ENCODE assay signal across 15 mouse cellular contexts in genomic region chr8:119627613-119628359, GRCm38 (mm10). TPM values are rescaled to one million over a fixed set of nuclear protein-coding genes. Genes with fewer than 3 reads are reported as not detected.
DNase-seq lines count a peak whose midpoint lies in the region; ATAC-seq and TF ChIP-seq lines count a peak whose summit lies in the region.
"Had no signal": no experiment of that assay in that cellular context is flagged by ENCODE, and none has a peak within 500 bp of the region (broad histone marks: within the 10 kb centered on the region; RNA-seq: fewer than 3 reads in every experiment).

No protein-coding gene starts in this region.

- H3K9ac ChIP-seq in intestine, embryonic 15.5 days: no peak overlapping the region
- H3K9ac ChIP-seq: heart, embryonic 15.5 days; midbrain, embryonic 12.5 days had no signal

- no peak overlapping the region for H3K4me3 ChIP-seq in gastrocnemius, adult 2 months
- peak overlapping the region; percentile 13 for H3K4me3 ChIP-seq in megakaryocyte, embryonic 14.5 days (replicated peaks)
- no peak overlapping the region for H3K4me3 ChIP-seq in intestine, embryonic 15.5 days (replicated peaks)
- H3K4me3 ChIP-seq: heart, embryonic 15.5 days; midbrain, embryonic 12.5 days had no signal

- ATAC-seq in megakaryocyte, adult 5-6 weeks (ENCODE audit: poor library complexity, severe bottlenecking): no peak
- peak; percentile 74 for ATAC-seq in intestine, embryonic 15.5 days
- peak; percentile 19; the same call in 1 of the 2 replicates for ATAC-seq in megakaryocyte progenitor cell, adult 5-6 weeks (replicated peaks; ENCODE audit: poor library complexity)

- no peak for TF ChIP-seq CTCF in gastrocnemius, adult 2 months (IDR thresholded peaks at IDR 0.05)

- peaks cover 19% of the 10 kb centered on the region for H3K4me1 ChIP-seq in megakaryocyte, embryonic 14.5 days
- peaks cover 6% of the 10 kb centered on the region; the same call in 1 of the 2 replicates for H3K4me1 ChIP-seq in intestine, embryonic 15.5 days (replicated peaks)
- H3K4me1 ChIP-seq: heart, embryonic 15.5 days had no signal

- H3K27ac ChIP-seq in gastrocnemius, adult 2 months: peak overlapping the region; percentile 17; the same call in 1 of the 2 replicates
- no peak overlapping the region for H3K27ac ChIP-seq in intestine, embryonic 15.5 days
- H3K27ac ChIP-seq: heart, embryonic 15.5 days; midbrain, embryonic 12.5 days had no signal

- DNase-seq in gastrocnemius, adult 2 months: no peak
- no peak for DNase-seq in gastrocnemius, postnatal 14 days
- no peak for DNase-seq in adrenal gland, postnatal 10 days
- DNase-seq in layer of hippocampus, postnatal 14 days (ENCODE audit: low spot score in 2 of 2): no peak
- DNase-seq: cerebellum, adult 18-20 months; kidney, postnatal 25 days; lung, adult 18-20 months had no signal

- intact Hi-C loops in gastrocnemius, adult 2 months (cut with DNase I): no loop called here
- intact Hi-C loops in gastrocnemius, postnatal 14 days (cut with DNase I; ENCODE audit: low total_unique reads): no loop called here

- H3K27me3 ChIP-seq in megakaryocyte, embryonic 14.5 days (replicated peaks): peaks cover 71% of the 10 kb centered on the region
- H3K27me3 ChIP-seq in intestine, embryonic 15.5 days (replicated peaks): peaks cover 1% of the 10 kb centered on the region

- peaks cover 7% of the 10 kb centered on the region for H3K9me3 ChIP-seq in megakaryocyte, embryonic 14.5 days
- H3K9me3 ChIP-seq in intestine, embryonic 15.5 days: no peaks in the 10 kb centered on the region
- H3K9me3 ChIP-seq: heart, embryonic 15.5 days; midbrain, embryonic 12.5 days had no signal

- WGBS in intestine, embryonic 15.5 days: 42% methylated on average over 10 of the region's 10 CpGs

- no peaks in the 10 kb centered on the region for H3K36me3 ChIP-seq in megakaryocyte, embryonic 14.5 days (replicated peaks; ENCODE audit: low read length)
- no peaks in the 10 kb centered on the region for H3K36me3 ChIP-seq in intestine, embryonic 15.5 days
- H3K36me3 ChIP-seq: heart, embryonic 15.5 days; midbrain, embryonic 12.5 days had no signal

- H3K4me2 ChIP-seq in intestine, embryonic 15.5 days (replicated peaks): no peak overlapping the region
- H3K4me2 ChIP-seq: heart, embryonic 15.5 days; midbrain, embryonic 12.5 days had no signal

RNA-seq across cellular contexts. Expression of gene Kcng4, which starts 7.7 kb away (rescaled TPM):
- 10 to 100 TPM; 14.1 to 14.3 TPM for total RNA-seq in gastrocnemius, adult 2 months (2021)
- 1 to 10 TPM; 1.6 to 4.4 TPM for total RNA-seq in gastrocnemius, postnatal 14 days (2021)
- polyA plus RNA-seq in megakaryocyte, embryonic 14.5 days (2012; ENCODE audit: insufficient read depth, low replicate concordance): not detected in 2 replicates
- total RNA-seq in megakaryocyte, adult 5-6 weeks (2015): not detected in 2 replicates
- not detected in 2 replicates for total RNA-seq in megakaryocyte, adult 5-6 weeks (2017)
- polyA plus RNA-seq in intestine, embryonic 15.5 days (2015; fragmentation: Nextera tagmentation; extraction: Ambion mirVana): 0.04 and 0.13 TPM in 2 replicates
- total RNA-seq in megakaryocyte progenitor cell, adult 5-6 weeks (2015): not detected in 2 replicates
- total RNA-seq in megakaryocyte progenitor cell, adult 5-6 weeks (2017): not detected in 2 replicates
- under 1 TPM; 0.42 to 0.79 TPM for total RNA-seq in adrenal gland, postnatal 10 days (2021)
- 1 to 10 TPM; 2.9 to 3.3 TPM for total RNA-seq in layer of hippocampus, postnatal 14 days (2021)
- polyA plus RNA-seq: heart, embryonic 15.5 days; midbrain, embryonic 12.5 days had no signal

RNA-seq across cellular contexts. Expression of gene Adad2, which starts 15.2 kb away (rescaled TPM):
- total RNA-seq in gastrocnemius, adult 2 months (2021): not detected
- total RNA-seq in gastrocnemius, postnatal 14 days (2021): not detected
- polyA plus RNA-seq in megakaryocyte, embryonic 14.5 days (2012; ENCODE audit: insufficient read depth, low replicate concordance): not detected in 2 replicates
- not detected in 2 replicates for total RNA-seq in megakaryocyte, adult 5-6 weeks (2015)
- total RNA-seq in megakaryocyte, adult 5-6 weeks (2017): not detected in 2 replicates
- not detected in 2 replicates for polyA plus RNA-seq in intestine, embryonic 15.5 days (2015; fragmentation: Nextera tagmentation; extraction: Ambion mirVana)
- total RNA-seq in megakaryocyte progenitor cell, adult 5-6 weeks (2015): not detected in 2 replicates
- not detected in 2 replicates for total RNA-seq in megakaryocyte progenitor cell, adult 5-6 weeks (2017)
- not detected for total RNA-seq in adrenal gland, postnatal 10 days (2021)
- under 1 TPM in 1 of 2 experiments, not detected in 1; 0.16 TPM for total RNA-seq in layer of hippocampus, postnatal 14 days (2021)
- total RNA-seq: adrenal gland, postnatal 4 days had no signal
- polyA plus RNA-seq: heart, embryonic 15.5 days had no signal

RNA-seq across cellular contexts. Expression of gene Taf1c, which starts 22.8 kb away (rescaled TPM):
- total RNA-seq in gastrocnemius, adult 2 months (2021): 1 to 10 TPM; 5.2 to 6.6 TPM
- total RNA-seq in gastrocnemius, postnatal 14 days (2021): 1 to 10 TPM; 3.5 to 3.6 TPM
- polyA plus RNA-seq in megakaryocyte, embryonic 14.5 days (2012; ENCODE audit: insufficient read depth, low replicate concordance): 17.5 and 54.6 TPM in 2 replicates
- 2.5 and 3.1 TPM in 2 replicates for total RNA-seq in megakaryocyte, adult 5-6 weeks (2015)
- 5.5 and 5.8 TPM in 2 replicates for total RNA-seq in megakaryocyte, adult 5-6 weeks (2017)
- 10.0 and 11.7 TPM in 2 replicates for polyA plus RNA-seq in intestine, embryonic 15.5 days (2015; fragmentation: Nextera tagmentation; extraction: Ambion mirVana)
- 5.5 and 6.2 TPM in 2 replicates for total RNA-seq in megakaryocyte progenitor cell, adult 5-6 weeks (2015)
- 5.8 and 11.5 TPM in 2 replicates for total RNA-seq in megakaryocyte progenitor cell, adult 5-6 weeks (2017)
- total RNA-seq in adrenal gland, postnatal 10 days (2021): 10 to 100 TPM; 10.1 to 13.0 TPM
- total RNA-seq in layer of hippocampus, postnatal 14 days (2021): 10 to 100 TPM; 10.0 to 11.8 TPM

RNA-seq across cellular contexts. Expression of gene Wfdc1, which starts 38.4 kb away (rescaled TPM):
- 10 to 100 TPM; 96.5 to 98.7 TPM for total RNA-seq in gastrocnemius, adult 2 months (2021)
- total RNA-seq in gastrocnemius, postnatal 14 days (2021): 10 to 100 TPM; 65.6 to 68.3 TPM
- not detected in 2 replicates for polyA plus RNA-seq in megakaryocyte, embryonic 14.5 days (2012; ENCODE audit: insufficient read depth, low replicate concordance)
- not detected in 2 replicates for total RNA-seq in megakaryocyte, adult 5-6 weeks (2015)
- not detected in 2 replicates for total RNA-seq in megakaryocyte, adult 5-6 weeks (2017)
- 4.5 and 4.6 TPM in 2 replicates for polyA plus RNA-seq in intestine, embryonic 15.5 days (2015; fragmentation: Nextera tagmentation; extraction: Ambion mirVana)
- not detected in 2 replicates for total RNA-seq in megakaryocyte progenitor cell, adult 5-6 weeks (2015)
- not detected in 2 replicates for total RNA-seq in megakaryocyte progenitor cell, adult 5-6 weeks (2017)
- total RNA-seq in adrenal gland, postnatal 10 days (2021): 10 to 100 TPM; 15.4 to 17.4 TPM
- total RNA-seq in layer of hippocampus, postnatal 14 days (2021): 1 to 10 TPM; 6.9 to 8.2 TPM

RNA-seq across cellular contexts. Expression of gene Dnaaf1, which starts 52.8 kb away (rescaled TPM):
- total RNA-seq in gastrocnemius, adult 2 months (2021): not detected
- not detected for total RNA-seq in gastrocnemius, postnatal 14 days (2021)
- polyA plus RNA-seq in megakaryocyte, embryonic 14.5 days (2012; ENCODE audit: insufficient read depth, low replicate concordance): not detected in 2 replicates
- total RNA-seq in megakaryocyte, adult 5-6 weeks (2015): not detected in 2 replicates
- 0.33 TPM in 1 of 2 replicates, not detected in the other for total RNA-seq in megakaryocyte, adult 5-6 weeks (2017)
- 1.4 and 2.1 TPM in 2 replicates for polyA plus RNA-seq in intestine, embryonic 15.5 days (2015; fragmentation: Nextera tagmentation; extraction: Ambion mirVana)
- 0.07 TPM in 2 replicates for total RNA-seq in megakaryocyte progenitor cell, adult 5-6 weeks (2015)
- total RNA-seq in megakaryocyte progenitor cell, adult 5-6 weeks (2017): 0.25 TPM in 1 of 2 replicates, not detected in the other
- not detected for total RNA-seq in adrenal gland, postnatal 10 days (2021)
- under 1 TPM; 0.32 to 0.48 TPM for total RNA-seq in layer of hippocampus, postnatal 14 days (2021)
- total RNA-seq: gastrocnemius, adult 18-20 months had no signal
